Comparison of ENCODE assay signal across 1 mouse cellular context in genomic region chr8:83715031-83715690, GRCm38 (mm10).
TF ChIP-seq lines count a peak whose summit lies in the region.

TSS of gene Ddx39 (plus strand) at chr8:83715177.

TF ChIP-seq in CH12.LX, 34 proteins besides CTCF, POLR2A, EP300 and RAD21 (continued from another document):
- TF ChIP-seq KAT2A (IDR thresholded peaks at IDR 0.05; ENCODE audit: insufficient replicate concordance, low read length) (peak; percentile 49; the same call in 1 of the 2 replicates), PAX5 (IDR thresholded peaks at IDR 0.05; ENCODE audit: low read length) (no peak), ELF1 (IDR thresholded peaks at IDR 0.05; ENCODE audit: low read depth, low read length) (peak; percentile 85), ZMIZ1 (IDR thresholded peaks at IDR 0.05; ENCODE audit: low read depth, low read length) (peak; percentile 90; the same call in 1 of the 2 replicates), MAX (IDR thresholded peaks at IDR 0.05; ENCODE audit: low read length) (peak; percentile 73)
